Mouse (Mus musculus) lung, embryonic 15.5 days (tissue): ENCODE measurements at regions not wholly inside any gene's neighbourhood (a gene's known extent, or its start where the extent isn't known, plus 50 kb on each side); places are given as distances from the start of the nearest gene placed in this dataset.

Source experiments
- ATAC-seq: fragments of 200-750 bp; cut with Nextera tagmentation; 2 replicates; pipeline ENCODE4 v1.8.0; 2017; ENCODE audit warnings: moderate number of reproducible peaks, borderline replicate concordance; ENCODE audit not compliant: low FRiP score, low TSS enrichment; ENCODE audit errors: extremely low read depth
- H3K27ac ChIP-seq: fragments of 300-500 bp; sonication (generic); 2 replicates; pipeline ENCODE4 v1.5.1; 2015; ENCODE audit warnings: moderate library complexity, mild to moderate bottlenecking, inconsistent platforms
- H3K27me3 ChIP-seq: fragments of 300-500 bp; sonication (generic); 2 replicates; pipeline ENCODE4 v1.6.1; 2015; ENCODE audit warnings: inconsistent platforms
- H3K36me3 ChIP-seq: fragments of 300-500 bp; sonication (generic); 2 replicates; pipeline ENCODE4 v1.6.1; 2015; ENCODE audit warnings: inconsistent platforms
- H3K4me1 ChIP-seq: fragments of 300-500 bp; sonication (generic); 2 replicates; pipeline ENCODE4 v1.6.1; 2015; ENCODE audit warnings: inconsistent platforms
- H3K4me2 ChIP-seq: fragments of 300-500 bp; sonication (generic); 2 replicates; pipeline ENCODE4 v1.6.1; 2015; ENCODE audit warnings: inconsistent platforms, mild to moderate bottlenecking, moderate library complexity
- H3K4me3 ChIP-seq: fragments of 300-500 bp; sonication (generic); 2 replicates; pipeline ENCODE4 v1.5.1; 2015; ENCODE audit warnings: mild to moderate bottlenecking, inconsistent platforms
- H3K9ac ChIP-seq: fragments of 300-500 bp; sonication (generic); 2 replicates; pipeline ENCODE4 v1.6.1; 2015; ENCODE audit warnings: inconsistent platforms
- H3K9me3 ChIP-seq: fragments of 300-500 bp; sonication (generic); 2 replicates; pipeline ENCODE4 v1.6.1; 2016; ENCODE audit warnings: inconsistent platforms
- WGBS: fragments of 180-500 bp; shearing (Covaris S2); methylation state at CpG from one replicate; pipeline ENCODE4 v1.1.7; 2015; 5-methylcytosine and 5-hydroxymethylcytosine counted together

- no peaks in the 10 kb centered on the region for H3K27me3 ChIP-seq
- 39% methylated on average over 8 of the region's 8 CpGs for WGBS
- no peak; the same call in 1 of the 2 replicates for ATAC-seq
- H3K4me1 ChIP-seq = 0 out of 2 replicates have a peak, but pooled peaks cover 12% of the 10 kb centered on the region
- no peak overlapping the region for H3K27ac ChIP-seq
- H3K9ac ChIP-seq = no peak overlapping the region
- no peaks in the 10 kb centered on the region for H3K36me3 ChIP-seq
- H3K9me3 ChIP-seq = no peaks in the 10 kb centered on the region
- H3K4me3 ChIP-seq = no peak overlapping the region
- H3K4me2 ChIP-seq = no peak overlapping the region
Measured at GRCm38 (mm10) chr1:153962161-153962720, 62.2 kb upstream of the Teddm2 start.

- H3K4me2 ChIP-seq = no peak overlapping the region
- H3K9me3 ChIP-seq = no peaks in the 10 kb centered on the region
- H3K27me3 ChIP-seq = no peaks in the 10 kb centered on the region
- peak; percentile 85; the same call in 1 of the 2 replicates for ATAC-seq
- H3K4me1 ChIP-seq = 0 out of 2 replicates have a peak, but pooled peaks cover 12% of the 10 kb centered on the region
- 33% methylated on average over 9 of the region's 9 CpGs for WGBS
- H3K4me3 ChIP-seq = no peak overlapping the region
- H3K36me3 ChIP-seq = no peaks in the 10 kb centered on the region
- H3K9ac ChIP-seq = no peak overlapping the region
- H3K27ac ChIP-seq = peak overlapping the region; percentile 52
Measured at GRCm38 (mm10) chr1:153963744-153964342, 63.8 kb upstream of the Teddm2 start.

- 57% methylated on average over 4 of the region's 4 CpGs for WGBS
- H3K4me3 ChIP-seq = no peak overlapping the region
- H3K4me1 ChIP-seq = no peaks in the 10 kb centered on the region
- ATAC-seq = no peak
- no peak overlapping the region for H3K4me2 ChIP-seq
- no peak overlapping the region for H3K27ac ChIP-seq
- no peaks in the 10 kb centered on the region for H3K36me3 ChIP-seq
- no peaks in the 10 kb centered on the region for H3K9me3 ChIP-seq
- H3K27me3 ChIP-seq = no peaks in the 10 kb centered on the region
- H3K9ac ChIP-seq = no peak overlapping the region
Measured at GRCm38 (mm10) chr1:153969401-153969800, 69.4 kb upstream of the Teddm2 start.

GRCm38 (mm10) chr1:153974300-153974699 lies 74.3 kb upstream of the Teddm2 start:
- no peaks in the 10 kb centered on the region for H3K27me3 ChIP-seq
- 55% methylated on average over 1 of the region's 1 CpGs for WGBS
- no peaks in the 10 kb centered on the region for H3K4me1 ChIP-seq
- H3K36me3 ChIP-seq = no peaks in the 10 kb centered on the region
- no peak overlapping the region for H3K4me3 ChIP-seq
- H3K9ac ChIP-seq = no peak overlapping the region
- no peaks in the 10 kb centered on the region for H3K9me3 ChIP-seq
- H3K27ac ChIP-seq = no peak overlapping the region
- no peak overlapping the region for H3K4me2 ChIP-seq
- ATAC-seq = no peak

- Histone ChIP-seq H3K9me3 (no peaks in the 10 kb centered on the region), H3K4me3 (no peak overlapping the region), H3K4me2 (no peak overlapping the region), H3K9ac (no peak overlapping the region), H3K27ac (no peak overlapping the region), H3K4me1 (no peaks in the 10 kb centered on the region), H3K36me3 (no peaks in the 10 kb centered on the region), H3K27me3 (no peaks in the 10 kb centered on the region)
- 54% methylated on average over 5 of the region's 5 CpGs for WGBS
- ATAC-seq = no peak
Measured at GRCm38 (mm10) chr1:153977963-153978726, 78.1 kb upstream of the Teddm2 start.

GRCm38 (mm10) chr1:153980886-153981285 lies 80.9 kb upstream of the Teddm2 start:
- ATAC-seq = peak; percentile 55; the same call in 1 of the 2 replicates

GRCm38 (mm10) chr1:153985595-153985994 lies 85.6 kb upstream of the Teddm2 start:
- no peak overlapping the region for H3K27ac ChIP-seq
- H3K9me3 ChIP-seq = no peaks in the 10 kb centered on the region
- H3K9ac ChIP-seq = no peak overlapping the region
- no peaks in the 10 kb centered on the region for H3K4me1 ChIP-seq
- no peaks in the 10 kb centered on the region for H3K36me3 ChIP-seq
- no peak overlapping the region for H3K4me3 ChIP-seq
- H3K4me2 ChIP-seq = no peak overlapping the region
- no peak for ATAC-seq
- H3K27me3 ChIP-seq = no peaks in the 10 kb centered on the region
- 69% methylated on average over 5 of the region's 5 CpGs for WGBS

More at GRCm38 (mm10) chr1:153980886-153981285, 80.9 kb upstream of the Teddm2 start:
- no peak overlapping the region for H3K4me2 ChIP-seq
- no peaks in the 10 kb centered on the region for H3K36me3 ChIP-seq
- H3K27me3 ChIP-seq = no peaks in the 10 kb centered on the region
- H3K9ac ChIP-seq = no peak overlapping the region
- no peak overlapping the region for H3K4me3 ChIP-seq
- 55% methylated on average over 6 of the region's 6 CpGs for WGBS
- no peak overlapping the region for H3K27ac ChIP-seq
- H3K4me1 ChIP-seq = no peaks in the 10 kb centered on the region
- no peaks in the 10 kb centered on the region for H3K9me3 ChIP-seq

- Histone ChIP-seq H3K4me2 (no peak overlapping the region), H3K27me3 (no peaks in the 10 kb centered on the region), H3K9me3 (no peaks in the 10 kb centered on the region), H3K27ac (no peak overlapping the region), H3K9ac (no peak overlapping the region), H3K36me3 (no peaks in the 10 kb centered on the region), H3K4me1 (no peaks in the 10 kb centered on the region), H3K4me3 (no peak overlapping the region)
- WGBS = 36% methylated on average over 6 of the region's 6 CpGs
- no peak for ATAC-seq
Measured at GRCm38 (mm10) chr1:153986632-153987031, 86.6 kb upstream of the Teddm2 start.

GRCm38 (mm10) chr1:153988297-153988696 lies 88.3 kb upstream of the Teddm2 start:
- Histone ChIP-seq H3K36me3 (no peaks in the 10 kb centered on the region), H3K4me3 (no peak overlapping the region), H3K9ac (no peak overlapping the region), H3K4me2 (no peak overlapping the region), H3K27ac (no peak overlapping the region), H3K4me1 (no peaks in the 10 kb centered on the region), H3K27me3 (no peaks in the 10 kb centered on the region), H3K9me3 (no peaks in the 10 kb centered on the region)
- WGBS = 40% methylated on average over 2 of the region's 2 CpGs
- ATAC-seq = no peak

- no peak for ATAC-seq
- Histone ChIP-seq H3K27ac (no peak overlapping the region), H3K4me2 (no peak overlapping the region), H3K27me3 (no peaks in the 10 kb centered on the region), H3K4me1 (no peaks in the 10 kb centered on the region), H3K36me3 (no peaks in the 10 kb centered on the region), H3K9me3 (no peaks in the 10 kb centered on the region), H3K9ac (no peak overlapping the region), H3K4me3 (no peak overlapping the region)
- WGBS = 84% methylated on average over 11 of the region's 11 CpGs
Measured at GRCm38 (mm10) chr1:153990651-153991435, 90.8 kb upstream of the Teddm2 start.

- Histone ChIP-seq H3K9ac (no peak overlapping the region), H3K27ac (no peak overlapping the region), H3K9me3 (no peaks in the 10 kb centered on the region), H3K36me3 (no peaks in the 10 kb centered on the region), H3K4me1 (peaks cover 4% of the 10 kb centered on the region), H3K27me3 (no peaks in the 10 kb centered on the region), H3K4me3 (no peak overlapping the region), H3K4me2 (no peak overlapping the region)
- 57% methylated on average over 3 of the region's 3 CpGs for WGBS
- no peak for ATAC-seq
Measured at GRCm38 (mm10) chr1:153992466-153992865, 92.4 kb upstream of the Teddm2 start.
